Mouse (Mus musculus) heart, postnatal 25 days (tissue): ENCODE measurements around the gene Dhx57. TPM values are rescaled to one million over a fixed set of nuclear protein-coding genes. Genes with fewer than 3 reads are reported as not detected.
"Not testable (repeated sequence)": the region's sequence is repeated elsewhere in the genome, so short reads cannot be mapped to it uniquely, and the experiment has no call there.

Source experiments
- DNase-seq: peaks from one replicate; pipeline ENCODE4 v3.0.0; 2022; ENCODE audit warnings: low spot score
- intact Hi-C: fragments of 180-260 bp; cut with DNase I; formaldehyde crosslinking; loops from one replicate; pipeline ENCODE4 v1.15.1; 2025
- total RNA-seq, 2 experiments: library from RNA; stranded (reverse); gene quantifications; 2 replicates each; pipeline ENCODE4 v1.2.3; 2021

Gene Dhx57
- total RNA-seq, 2 experiments from 2014 or later, result 6.0 to 6.5 TPM

DNA sequence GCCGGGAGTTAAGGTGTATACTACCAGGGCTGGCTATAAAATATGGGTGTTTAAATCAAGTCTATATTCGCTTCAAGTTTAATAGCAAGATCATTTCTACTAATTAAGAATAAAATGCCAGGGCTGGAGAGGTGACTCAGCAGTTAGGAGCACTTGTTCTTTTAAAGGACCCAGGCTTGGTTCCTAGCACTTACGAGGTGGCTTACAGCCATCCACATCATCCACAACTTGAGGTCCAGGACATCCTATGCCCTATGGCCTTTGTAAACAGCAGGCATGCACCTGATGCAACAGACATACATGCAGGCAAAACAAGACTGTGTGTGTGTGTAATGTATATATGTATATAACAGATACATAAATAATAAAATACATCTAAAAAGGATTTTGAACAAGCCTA is 22.1 kb downstream of the Dhx57 start:
- intact Hi-C loops, result no loop called here
- DNase-seq, result no peak

DNA sequence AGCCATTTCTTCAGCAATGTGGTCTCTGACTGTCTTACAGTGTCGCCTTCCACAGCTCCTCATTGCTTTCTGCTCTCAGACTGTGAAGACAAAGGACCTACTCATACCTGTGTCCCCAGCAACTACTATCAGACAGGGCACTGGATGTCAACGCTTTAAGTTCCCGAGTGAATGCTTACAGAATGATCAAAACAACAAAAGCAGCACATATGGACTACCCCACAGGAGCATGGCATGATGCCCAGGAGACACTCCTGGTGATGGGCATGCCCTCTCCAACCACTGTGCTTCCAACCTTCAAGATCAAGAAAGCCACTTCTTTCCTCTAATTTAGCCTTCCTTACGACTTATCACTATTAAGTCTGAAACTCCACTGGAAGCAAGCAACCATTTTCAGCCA is 23.2 kb downstream of the Dhx57 start:
- intact Hi-C loops, result no loop called here
- no peak for DNase-seq

GRCm38 (mm10) chr17:80255208-80255607 is 35.1 kb downstream of the Dhx57 start:
- intact Hi-C loops, result no loop called here
- peak; percentile 67 for DNase-seq

GRCm38 (mm10) chr17:80254421-80254820 is 35.9 kb downstream of the Dhx57 start:
- no peak for DNase-seq
- intact Hi-C loops, result no loop called here

- intact Hi-C loops, result no loop called here
- DNase-seq, result no peak
Observed at GRCm38 (mm10) chr17:80252757-80253525, 37.3 kb downstream of the Dhx57 start.

- DNase-seq, result no peak
- intact Hi-C loops, result no loop called here
Observed at GRCm38 (mm10) chr17:80243116-80243515, 47.2 kb downstream of the Dhx57 start.

DNA sequence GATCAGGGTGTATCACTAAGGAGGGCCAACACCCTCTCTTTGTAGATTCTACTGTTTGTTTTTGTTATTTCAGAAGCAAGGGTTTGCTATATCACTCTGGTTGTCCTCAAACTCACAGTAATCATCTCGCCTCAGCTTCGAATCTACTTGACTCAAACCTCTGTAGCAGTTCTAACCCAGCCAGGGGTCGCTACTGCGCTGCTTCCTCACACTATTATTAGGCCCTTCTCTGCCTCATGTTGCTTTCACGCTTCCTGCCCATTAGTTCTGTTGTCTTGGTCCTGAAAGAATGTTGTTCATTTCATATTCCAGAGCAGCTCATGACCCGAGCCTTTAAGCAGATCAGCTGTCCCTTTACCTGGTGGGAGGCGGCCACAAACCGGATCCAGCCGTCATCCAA is 48.7 kb downstream of the Dhx57 start:
- no peak for DNase-seq
- intact Hi-C loops, result no loop called here

DNA sequence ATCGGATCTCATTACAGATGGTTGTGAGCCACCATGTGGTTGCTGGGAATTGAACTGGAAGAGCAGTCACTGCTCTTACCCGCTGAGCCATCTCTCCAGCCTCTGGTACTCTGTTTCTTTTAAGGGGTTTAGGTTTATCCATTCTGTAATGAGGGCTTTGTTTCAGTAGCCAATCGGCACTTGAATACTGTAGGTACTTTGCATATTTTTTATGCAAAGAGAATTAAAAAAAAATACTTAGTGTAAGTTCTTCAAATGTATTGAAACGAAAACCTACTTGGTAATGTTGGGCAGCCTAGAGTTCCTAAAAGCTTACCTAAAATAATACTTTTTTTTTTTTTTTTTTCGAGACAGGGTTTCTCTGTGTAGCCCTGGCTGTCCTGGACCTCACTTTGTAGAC is 52.8 kb downstream of the Dhx57 start:
- no peak for DNase-seq
- intact Hi-C loops, result no loop called here

DNA sequence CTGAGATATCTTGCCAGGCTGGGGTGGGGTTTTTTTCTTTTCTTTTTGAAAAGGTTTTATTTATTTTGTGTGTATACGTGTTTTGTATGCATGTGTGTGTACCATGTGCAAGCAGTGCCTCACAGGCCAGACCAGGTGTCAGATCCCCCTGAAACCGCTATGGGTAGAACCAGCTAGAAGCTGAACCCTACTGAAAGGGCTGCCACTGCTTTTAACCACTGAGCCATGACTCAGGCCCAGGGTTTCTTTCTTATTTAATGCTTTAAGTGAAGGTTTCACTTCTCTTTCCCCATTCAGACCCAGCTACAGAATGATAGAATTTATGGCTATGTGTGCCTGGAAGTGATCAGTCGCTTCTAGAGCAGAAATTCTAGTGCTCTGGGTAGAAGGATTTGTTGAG is 53.5 kb downstream of the Dhx57 start:
- no peak for DNase-seq

DNA sequence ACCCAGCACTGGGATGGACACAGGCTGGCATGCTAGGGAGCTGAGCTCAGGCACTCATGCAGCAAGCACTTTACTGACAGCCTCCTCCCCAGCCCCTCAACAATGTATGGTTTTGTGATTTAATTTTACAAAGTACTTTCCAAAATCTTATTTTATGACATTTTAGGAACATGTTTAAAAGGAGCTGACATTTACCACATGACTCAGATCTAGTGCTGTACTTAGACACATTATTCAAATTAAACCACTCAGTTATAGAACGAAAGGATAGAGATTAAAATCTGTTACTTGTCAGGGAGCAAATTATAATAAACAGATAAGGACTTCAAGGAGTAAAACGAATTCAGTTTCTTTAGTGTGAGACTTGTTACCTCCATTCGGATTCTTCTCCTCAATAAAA is 54.8 kb downstream of the Dhx57 start:
- DNase-seq, result no peak
- intact Hi-C loops, result no loop called here

More for the DNA sequence above, 53.5 kb downstream of the Dhx57 start:
- intact Hi-C loops, result no loop called here

DNA sequence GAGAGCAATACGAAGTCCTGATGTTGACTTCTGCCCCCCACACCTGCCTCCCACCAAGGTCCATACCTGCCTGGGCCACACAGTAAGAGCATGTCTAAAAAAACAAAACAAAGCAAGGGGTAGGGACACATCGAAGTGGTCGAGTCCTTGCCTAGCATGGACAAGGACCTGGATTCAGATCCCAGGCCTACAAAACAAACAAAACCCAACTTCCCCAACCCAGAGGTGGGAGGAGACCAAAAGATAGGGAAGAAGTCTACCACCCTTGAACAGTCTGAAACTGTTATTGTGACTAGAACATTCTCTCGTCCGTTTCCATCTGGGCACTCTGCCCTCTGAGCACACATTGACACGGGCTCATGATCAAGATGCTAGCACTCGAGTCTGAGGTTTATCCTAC is 55.9 kb downstream of the Dhx57 start:
- intact Hi-C loops, result no loop called here
- no peak for DNase-seq

DNA sequence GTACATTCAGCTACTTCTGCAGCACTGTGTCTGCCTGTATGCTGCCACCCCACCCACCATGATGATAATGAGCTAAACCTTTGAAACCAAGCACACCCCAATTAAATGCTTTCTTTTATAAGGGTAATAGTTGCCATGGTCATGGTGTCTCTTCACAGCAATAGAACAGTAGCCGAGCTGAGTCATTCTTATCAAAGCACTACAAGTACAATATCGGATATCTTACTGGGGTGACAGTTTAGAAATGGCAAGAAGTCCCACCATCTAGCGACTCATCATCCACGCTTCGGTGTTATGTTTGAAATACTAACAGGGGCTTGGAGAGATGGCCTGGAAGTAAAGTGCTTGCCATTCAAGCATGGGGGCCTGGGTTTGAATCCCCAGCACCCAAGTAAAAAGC is 56.4 kb downstream of the Dhx57 start:
- intact Hi-C loops, result no loop called here
- DNase-seq, result no peak

GRCm38 (mm10) chr17:80229396-80229795 is 60.9 kb downstream of the Dhx57 start:
- intact Hi-C loops, result no loop called here
- no peak for DNase-seq

DNA sequence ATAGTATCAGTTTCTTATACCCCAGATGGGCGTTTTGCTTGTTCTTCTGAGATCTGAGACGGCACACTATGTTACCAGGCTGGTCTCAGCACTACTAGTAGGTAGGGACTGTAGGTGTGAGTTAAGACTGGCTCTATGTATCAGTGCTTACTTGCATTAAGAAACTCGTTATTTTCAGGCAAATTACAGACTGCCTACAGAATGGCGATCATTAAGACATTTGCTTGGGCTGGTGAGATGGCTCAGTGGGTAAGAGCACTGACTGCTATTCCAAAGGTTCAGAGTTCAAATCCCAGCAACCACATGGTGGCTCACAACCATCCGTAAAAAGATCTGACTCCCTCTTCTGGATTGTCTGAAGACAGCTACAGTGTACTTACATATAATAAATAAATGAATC is 65.1 kb downstream of the Dhx57 start:
- intact Hi-C loops, DNase-seq: not testable (repeated sequence)

- intact Hi-C loops, result no loop called here
Observed at GRCm38 (mm10) chr17:80224326-80225116, 65.8 kb downstream of the Dhx57 start, which contains the start of gene Gemin6. Gemin6 (plus strand) TSS chr17:80224441.

DNA sequence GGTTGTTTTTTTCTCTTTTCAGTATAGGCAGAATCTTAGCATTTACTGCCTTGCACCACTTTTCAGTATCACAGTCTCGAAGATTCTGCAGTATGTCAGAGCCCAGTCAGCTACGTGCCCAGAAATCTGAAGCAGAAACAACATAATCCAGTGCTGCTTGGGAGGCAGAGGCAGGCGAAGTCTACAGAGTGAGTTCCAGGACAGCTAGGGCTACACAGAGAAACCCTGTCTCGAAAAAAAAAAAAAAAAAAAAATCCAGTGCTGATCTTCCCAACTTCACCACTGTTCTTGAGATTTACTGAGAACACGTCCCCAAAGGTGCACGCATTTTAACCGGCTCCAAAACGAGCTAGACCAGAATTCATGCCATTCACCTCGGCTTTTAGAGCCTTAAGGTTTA is 66.4 kb downstream of the Dhx57 start:
- no peak for DNase-seq
- intact Hi-C loops, result loop anchor here (2.0 kb wide), 1 partner anchor 15 kb away; no protein-coding TSS in a partner anchor

More at GRCm38 (mm10) chr17:80224326-80225116, 65.8 kb downstream of the Dhx57 start, which contains the start of gene Gemin6:
- DNase-seq, result peak; percentile 62

GRCm38 (mm10) chr17:80221890-80222628 is 68.2 kb downstream of the Dhx57 start:
- DNase-seq, result no peak
- intact Hi-C loops, result loop anchor here (2.0 kb wide), 1 partner anchor 13 kb away; no protein-coding TSS in a partner anchor

DNA sequence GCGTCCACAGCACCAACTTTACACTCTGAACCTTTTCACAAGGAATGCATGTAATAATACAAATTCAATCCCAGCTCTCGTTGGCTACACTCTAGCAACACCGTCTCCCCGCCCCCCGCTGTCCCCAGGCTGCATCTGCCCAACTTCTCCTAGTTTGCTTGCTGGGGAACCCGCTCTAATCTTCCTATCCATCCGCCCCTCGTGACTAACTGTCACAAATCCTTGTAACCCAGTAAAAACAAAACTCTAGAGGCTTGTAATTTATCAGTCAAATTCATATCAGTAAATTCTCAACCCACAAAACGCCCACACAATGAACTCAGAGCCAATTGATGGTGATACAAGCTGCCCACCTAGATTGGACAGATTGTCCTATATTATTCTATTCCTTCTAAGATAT is 69.1 kb downstream of the Dhx57 start:
- no peak for DNase-seq
- intact Hi-C loops, result no loop called here

- intact Hi-C loops, result no loop called here
- no peak for DNase-seq
Observed at GRCm38 (mm10) chr17:80220131-80220530, 70.1 kb downstream of the Dhx57 start.

DNA sequence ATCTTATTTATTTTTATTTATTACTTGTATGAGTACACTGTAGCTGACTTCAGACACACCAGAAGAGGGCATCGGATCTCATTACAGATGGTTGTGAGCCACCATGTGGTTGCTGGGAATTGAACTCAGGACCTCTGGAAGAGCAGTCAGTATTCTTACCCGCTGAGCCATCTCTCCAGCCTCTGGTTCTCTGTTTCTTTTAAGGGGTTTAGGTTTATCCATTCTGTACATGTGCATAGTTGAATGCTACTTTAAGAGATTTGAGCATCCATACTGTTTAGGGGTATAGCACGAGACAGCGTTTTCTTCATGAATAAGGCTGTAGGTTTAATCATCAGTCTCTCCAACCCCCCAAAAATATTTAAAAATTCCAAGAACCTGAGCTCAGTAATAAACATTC is 76.3 kb downstream of the Dhx57 start:
- DNase-seq, intact Hi-C loops: not testable (repeated sequence)
